Mouse (Mus musculus): Measurements from ENCODE around the gene Usp9x.

Gene Usp9x

DNA sequence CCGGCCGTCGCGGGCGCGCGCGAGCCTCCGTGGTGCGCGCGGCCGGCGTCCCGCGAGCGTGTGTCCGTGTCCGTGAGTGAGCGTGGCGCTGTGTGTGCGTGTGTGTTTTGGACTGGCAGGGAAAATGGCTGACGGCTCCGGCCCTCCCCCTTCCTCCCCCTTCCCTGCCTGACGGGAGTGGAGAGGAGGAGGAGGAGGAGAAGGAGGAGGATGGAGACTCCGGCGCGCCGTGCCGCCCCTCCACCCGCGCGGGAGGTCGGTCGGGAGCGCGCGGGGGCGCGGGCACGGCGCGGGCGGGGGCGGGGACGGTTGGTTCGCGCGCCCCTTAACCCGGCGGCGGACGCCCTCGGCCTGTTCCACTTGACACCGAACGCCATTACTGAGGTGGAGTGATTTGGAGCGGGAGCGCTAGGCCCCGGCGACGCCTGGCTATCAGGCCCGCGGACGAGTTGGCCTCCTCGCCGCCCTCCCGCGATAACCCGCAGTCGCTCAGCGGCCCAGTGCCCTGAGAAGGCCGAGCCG is 1.2 kb downstream of the Usp9x start:
- peak; percentile 42 to 64 for DNase-seq (ENCODE audit: low spot score in 2 of 2)

DNA sequence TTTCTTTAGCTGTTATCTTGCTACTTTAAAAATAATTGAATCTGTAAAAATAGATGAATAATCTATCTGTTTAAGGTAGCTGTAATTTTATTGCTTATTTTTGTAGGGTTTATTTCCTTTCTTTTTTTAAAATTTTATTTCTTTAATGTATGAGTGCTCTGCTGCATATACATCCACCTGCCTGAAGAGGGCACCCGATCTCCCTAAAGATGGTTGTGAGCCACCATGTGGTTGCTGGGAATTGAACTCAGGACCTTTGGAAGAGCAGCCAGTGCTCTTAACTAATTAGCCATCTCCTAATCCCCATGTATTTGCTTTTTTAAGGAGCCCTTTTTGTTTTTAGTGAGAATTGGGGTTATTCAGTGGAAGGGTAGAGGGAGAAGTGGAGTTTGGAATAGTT is 14.3 kb downstream of the Usp9x start:
- no peak for DNase-seq (ENCODE audit: low spot score in 2 of 2)

DNA sequence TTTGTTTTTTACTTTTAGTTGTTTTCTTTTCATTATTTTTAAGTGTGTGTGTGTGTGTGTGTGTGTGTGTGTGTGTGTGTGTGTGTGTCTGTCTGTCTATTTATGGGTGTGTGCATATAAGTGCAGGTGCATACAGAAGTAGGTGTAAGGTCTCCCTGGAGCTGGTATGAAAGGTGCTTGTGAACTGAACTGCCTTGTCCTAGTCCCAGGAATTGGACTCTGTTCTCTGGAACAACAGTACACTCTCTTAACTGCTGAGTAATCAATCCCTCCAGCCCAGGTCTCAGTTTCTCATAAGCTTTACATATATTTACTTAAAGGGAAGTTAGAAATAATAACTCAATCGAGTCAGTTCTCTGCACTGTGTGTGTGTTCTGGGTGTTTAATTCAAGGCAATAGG is 25.7 kb downstream of the Usp9x start:
- no peak for DNase-seq (ENCODE audit: low spot score in 2 of 2)

GRCm38 (mm10) chrX:13206514-13206913 is 135.2 kb downstream of the Usp9x start:
- DNase-seq (ENCODE audit: low spot score in 2 of 2) = no peak

- DNase-seq (ENCODE audit: low spot score in 2 of 2) = peak; percentile 55 to 90
These were observed 136.4 kb downstream of the Usp9x start for GRCm38 (mm10) chrX:13207512-13208341.

DNA sequence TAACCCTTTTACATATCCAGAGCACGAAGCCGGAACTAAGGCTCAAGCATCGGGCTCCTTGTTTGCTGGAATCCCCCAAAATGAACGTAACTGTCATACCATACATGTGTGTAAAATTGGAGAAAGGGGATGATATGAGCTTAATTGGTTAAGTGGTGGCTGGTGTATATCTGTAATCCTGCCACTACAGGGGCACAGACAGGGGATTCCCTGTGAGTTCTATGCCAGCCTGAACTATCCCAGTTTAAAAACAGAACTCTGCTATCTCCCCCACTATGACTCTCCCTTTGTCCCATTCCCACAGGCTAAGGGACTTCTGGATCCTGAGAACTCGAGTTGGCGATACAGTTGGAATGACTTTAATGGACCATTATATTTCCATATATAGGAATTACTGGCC is 137.1 kb downstream of the Usp9x start:
- no peak for DNase-seq (ENCODE audit: low spot score in 2 of 2)

GRCm38 (mm10) chrX:13214275-13214674 is 143.0 kb downstream of the Usp9x start:
- no peak for DNase-seq (ENCODE audit: low spot score in 2 of 2)

Measured in left cerebral cortex, adult 9 months (tissue).